Mouse (Mus musculus) cerebellum, postnatal 4 days (tissue): Measurements from ENCODE around the gene Calm2.

Experiments
- DNase-seq, 2 experiments: peaks; one replicate each; pipeline ENCODE4 v3.0.0; 2022; ENCODE audit warnings: low spot score in 2 of 2, mixed read lengths in 1 of 2

Calm2 gene

DNA sequence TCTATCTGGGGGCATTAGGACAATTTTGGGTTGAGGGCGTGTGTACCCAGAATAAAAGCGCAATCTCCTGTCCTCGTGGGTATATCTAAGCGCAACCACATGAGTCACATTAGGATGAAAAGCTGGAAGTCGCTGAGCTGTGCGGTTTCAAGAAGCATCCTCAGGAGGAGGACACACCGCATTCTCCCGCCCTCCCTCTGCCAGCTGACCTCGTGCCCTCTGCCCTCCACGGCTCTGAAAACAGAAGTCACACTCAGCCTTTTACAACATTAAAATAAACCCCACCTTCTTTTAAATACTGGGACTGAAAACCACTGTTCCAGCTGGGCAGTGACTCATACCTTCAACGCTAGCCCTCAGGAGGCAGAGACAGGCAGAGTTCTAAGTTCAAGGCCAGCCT, 49.6 kb downstream of the Calm2 start:
- DNase-seq = no peak

DNA sequence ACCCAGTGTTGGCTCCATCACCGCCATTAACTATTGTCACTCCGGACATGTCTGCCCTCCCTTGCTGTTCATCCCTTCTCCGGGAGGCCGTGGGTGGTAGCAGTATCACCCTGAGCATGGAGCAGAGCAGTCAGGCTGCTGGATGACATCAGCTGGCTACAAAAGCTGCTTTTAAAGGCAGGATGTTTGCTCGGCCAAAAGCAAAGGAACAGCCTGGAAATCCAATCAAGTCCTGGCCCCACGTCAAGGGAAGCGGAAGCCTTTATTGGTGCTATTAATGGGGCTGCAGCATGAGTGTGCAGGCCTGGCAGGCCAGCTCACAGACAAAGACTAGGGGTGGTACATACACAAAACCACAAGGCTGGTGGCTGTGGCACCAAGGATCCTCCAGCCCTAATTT, 55.5 kb downstream of the Calm2 start:
- no peak for DNase-seq

DNA sequence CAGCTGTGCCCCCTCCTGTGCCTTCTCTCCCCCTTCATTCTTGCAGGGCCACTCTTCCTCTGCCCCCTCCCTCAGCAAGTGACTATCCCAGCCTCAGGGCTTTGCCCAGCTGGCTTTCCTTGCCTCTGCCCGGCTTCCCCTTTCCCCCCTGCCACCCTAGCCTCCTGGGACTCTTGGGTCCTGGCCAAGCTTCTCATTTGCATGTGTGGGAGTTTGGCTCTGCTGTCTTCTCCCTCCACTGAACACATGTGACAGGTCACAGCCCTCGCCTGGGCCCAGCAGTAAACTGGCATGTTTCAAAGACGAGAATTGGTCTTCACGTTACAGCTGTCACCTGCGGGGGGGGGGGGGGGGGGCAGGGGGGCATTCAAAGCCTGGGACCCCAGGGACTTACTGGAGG, 59.7 kb downstream of the Calm2 start:
- no peak for DNase-seq

DNA sequence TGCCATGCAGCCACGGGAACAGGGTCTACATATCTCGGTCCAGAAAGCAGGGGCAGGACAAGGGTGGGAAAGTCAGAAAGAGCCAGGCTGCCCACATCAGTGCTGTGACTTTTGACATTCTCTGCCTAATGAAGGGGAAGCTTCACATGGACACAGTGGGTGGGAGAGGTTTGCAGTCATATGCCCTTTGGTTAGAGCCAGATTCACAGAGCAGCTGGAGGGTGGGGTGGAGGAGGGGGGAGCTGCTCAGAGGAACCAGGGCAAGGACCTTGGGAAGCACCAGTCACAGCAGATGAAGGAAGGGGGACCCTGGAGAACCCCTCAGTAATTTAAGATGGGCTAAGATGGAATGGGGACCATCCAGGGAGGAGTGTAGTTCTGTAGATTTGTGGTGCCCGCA, 60.9 kb downstream of the Calm2 start:
- DNase-seq = no peak
